Mouse (Mus musculus) cortical plate, adult 2 months (tissue): ENCODE measurements around the gene Ripor2. TPM values are rescaled to one million over a fixed set of nuclear protein-coding genes. Genes with fewer than 3 reads are reported as not detected.

Source experiments
- H3K27ac ChIP-seq: fragments of 200-500 bp; 2 replicates; pipeline ENCODE4 v1.5.1; 2012; ENCODE audit warnings: low read length, control low read depth, inconsistent platforms; ENCODE audit not compliant: insufficient read depth
- H3K4me1 ChIP-seq: fragments of 200-500 bp; 2 replicates; pipeline ENCODE4 v1.6.1; 2011; ENCODE audit warnings: low read length; ENCODE audit not compliant: control insufficient read depth, insufficient read depth
- H3K4me3 ChIP-seq: fragments of 200-500 bp; 2 replicates; pipeline ENCODE4 v1.5.1; 2011; ENCODE audit warnings: mild to moderate bottlenecking, low read length, control low read depth; ENCODE audit not compliant: insufficient read depth
- CTCF ChIP-seq: fragments of 200-500 bp; IDR thresholded peaks from 2 replicates; pipeline ENCODE4 v1.5.1; 2011; ENCODE audit warnings: mild to moderate bottlenecking, control low read depth, low read length; ENCODE audit not compliant: insufficient read depth; ENCODE audit errors: extremely low read depth
- POLR2A ChIP-seq: fragments of 200-500 bp; IDR thresholded peaks from 2 replicates; pipeline ENCODE4 v1.6.1; 2011; ENCODE audit warnings: mild to moderate bottlenecking, low read length, control low read depth; ENCODE audit not compliant: insufficient read depth; ENCODE audit errors: extremely low read depth
- polyA plus RNA-seq: library from polyadenylated mRNA; depleted of rRNA; stranded (reverse); fragments of >200 nt; gene quantifications from 2 replicates; pipeline ENCODE4 v1.2.3, GENCODE M21; 2012

Ripor2 gene
- polyA plus RNA-seq, 1 experiment, result 26.6 TPM

GRCm38 (mm10) chr13:24578317-24578716, 3.7 kb upstream of the Ripor2 start:
- H3K27ac ChIP-seq, result no peak overlapping the region
- peaks cover 9% of the 10 kb centered on the region for H3K4me1 ChIP-seq
- no peak overlapping the region for H3K4me3 ChIP-seq
- TF ChIP-seq POLR2A (no peak), CTCF (no peak)

- Histone ChIP-seq H3K4me3 (no peak overlapping the region), H3K27ac (no peak overlapping the region), H3K4me1 (peaks cover 9% of the 10 kb centered on the region)
- TF ChIP-seq CTCF (no peak), POLR2A (no peak)
Observed at GRCm38 (mm10) chr13:24580759-24581158, 1.2 kb upstream of the Ripor2 start.

GRCm38 (mm10) chr13:24584403-24584802, 2.4 kb downstream of the Ripor2 start:
- Histone ChIP-seq H3K4me1 (no peaks in the 10 kb centered on the region), H3K27ac (no peak overlapping the region), H3K4me3 (no peak overlapping the region)
- no peak for TF ChIP-seq CTCF
- TF ChIP-seq POLR2A, result no peak

DNA sequence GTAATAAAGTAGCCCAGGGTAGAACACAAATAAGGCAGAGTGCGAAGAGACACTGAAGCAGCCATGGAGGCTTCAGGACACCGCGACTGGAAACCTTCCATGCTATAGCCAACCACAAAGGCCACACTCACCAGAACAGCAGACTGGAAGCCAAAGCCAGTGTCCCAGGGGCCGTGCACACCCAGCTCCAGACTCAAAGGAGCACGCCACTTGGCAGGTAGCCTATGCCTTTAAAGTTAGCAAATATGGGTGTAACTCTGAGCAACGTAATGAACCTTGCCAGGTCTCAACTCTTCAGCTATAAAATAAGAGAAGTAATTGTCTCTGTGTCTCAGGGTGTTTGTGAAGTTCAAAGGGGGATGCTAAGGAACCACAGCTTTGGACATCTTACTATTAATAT, 2.9 kb downstream of the Ripor2 start:
- Histone ChIP-seq H3K4me1 (no peaks in the 10 kb centered on the region), H3K27ac (no peak overlapping the region), H3K4me3 (no peak overlapping the region)
- TF ChIP-seq CTCF, result no peak
- no peak for TF ChIP-seq POLR2A

GRCm38 (mm10) chr13:24585369-24585768, 3.4 kb downstream of the Ripor2 start:
- no peak overlapping the region for H3K4me3 ChIP-seq
- H3K4me1 ChIP-seq, result no peaks in the 10 kb centered on the region
- no peak overlapping the region for H3K27ac ChIP-seq
- TF ChIP-seq POLR2A (no peak), CTCF (no peak)

DNA sequence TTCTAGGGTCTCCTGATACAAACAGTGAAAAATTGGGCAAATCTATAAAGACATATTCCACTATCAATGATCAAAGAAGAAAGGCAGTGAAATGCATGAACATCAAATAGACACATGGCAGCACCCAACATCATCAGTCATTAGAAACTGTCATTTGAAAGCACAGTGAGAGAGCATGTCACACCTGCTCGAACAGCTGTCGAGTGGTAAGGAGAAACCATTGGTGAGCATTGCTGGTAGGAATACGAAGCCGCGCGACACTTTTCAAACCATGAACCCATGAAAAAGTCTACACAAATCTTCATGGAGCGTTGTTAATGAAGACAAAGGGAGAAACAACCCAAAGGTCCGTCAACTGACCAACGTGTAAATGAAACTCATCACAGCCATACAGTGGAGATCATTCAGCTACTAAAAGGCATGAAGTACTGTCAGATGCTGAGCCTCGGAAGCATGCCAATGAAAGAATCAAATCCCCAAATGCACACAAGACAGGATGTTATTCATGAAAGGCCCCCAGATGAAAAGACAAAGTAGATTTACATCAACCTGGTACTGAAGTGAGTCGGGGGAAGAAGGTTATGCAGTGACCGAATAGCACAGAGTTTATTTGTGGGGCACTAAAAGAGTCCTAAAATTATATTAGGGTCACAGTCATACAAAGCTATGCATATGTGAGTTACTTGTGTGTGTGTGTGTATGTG, 5.4 kb downstream of the Ripor2 start:
- Histone ChIP-seq H3K4me1 (no peaks in the 10 kb centered on the region), H3K4me3 (no peak overlapping the region)
- TF ChIP-seq POLR2A, result no peak
- TF ChIP-seq CTCF, result no peak

DNA sequence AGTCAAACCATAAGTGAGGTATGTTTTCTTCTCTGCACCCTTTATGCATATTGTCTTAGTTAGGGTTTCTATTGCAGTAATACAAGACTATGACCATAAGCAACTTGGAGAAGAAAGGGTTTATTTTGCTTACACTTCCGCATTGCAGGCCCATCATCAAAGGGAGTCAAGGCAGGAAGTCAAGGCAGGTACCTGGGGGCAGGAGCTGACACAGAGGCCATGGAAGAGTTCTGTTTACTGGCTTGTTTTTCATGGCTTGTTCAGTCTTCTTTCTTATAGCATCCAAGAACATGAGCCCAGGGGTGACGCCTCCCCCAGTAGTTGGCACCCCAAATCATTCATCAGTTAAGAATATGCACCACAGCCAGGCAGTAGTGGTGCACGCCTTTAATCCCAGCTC, 6.6 kb downstream of the Ripor2 start:
- Histone ChIP-seq H3K27ac (no peak overlapping the region), H3K4me3 (no peak overlapping the region), H3K4me1 (no peaks in the 10 kb centered on the region)
- TF ChIP-seq POLR2A (no peak), CTCF (no peak)

More for the DNA sequence above, 5.4 kb downstream of the Ripor2 start:
- H3K27ac ChIP-seq, result no peak overlapping the region

DNA sequence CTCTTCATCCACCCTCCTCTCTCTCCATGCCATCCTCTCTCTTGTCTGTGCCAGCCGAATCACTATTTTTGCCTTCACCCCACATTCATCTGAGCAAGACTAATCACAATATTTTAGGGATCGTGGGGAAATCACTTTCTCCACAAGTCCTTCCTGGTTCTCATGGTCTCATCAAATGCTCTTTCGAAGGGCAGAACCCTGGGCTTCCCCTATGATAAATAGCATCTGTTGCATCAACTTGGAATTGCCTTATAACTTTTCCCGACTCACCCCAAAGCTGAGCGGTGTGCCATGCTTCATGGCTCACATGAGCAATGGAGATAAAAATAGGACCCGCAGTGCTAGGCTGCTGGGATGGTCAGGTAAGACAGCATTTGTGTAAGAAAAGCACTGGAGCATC, 9.7 kb downstream of the Ripor2 start:
- no peak for TF ChIP-seq CTCF
- no peak for TF ChIP-seq POLR2A
- Histone ChIP-seq H3K4me1 (no peaks in the 10 kb centered on the region), H3K27ac (no peak overlapping the region), H3K4me3 (no peak overlapping the region)

GRCm38 (mm10) chr13:24594303-24594702, 12.3 kb downstream of the Ripor2 start:
- Histone ChIP-seq H3K4me1 (no peaks in the 10 kb centered on the region), H3K27ac (no peak overlapping the region), H3K4me3 (no peak overlapping the region)
- TF ChIP-seq CTCF (no peak), POLR2A (no peak)

GRCm38 (mm10) chr13:24599631-24600041, 17.6 kb downstream of the Ripor2 start:
- Histone ChIP-seq H3K4me3 (no peak overlapping the region), H3K27ac (no peak overlapping the region), H3K4me1 (no peaks in the 10 kb centered on the region)
- TF ChIP-seq CTCF, result no peak
- TF ChIP-seq POLR2A, result no peak

- Histone ChIP-seq H3K27ac (no peak overlapping the region), H3K4me3 (no peak overlapping the region), H3K4me1 (no peaks in the 10 kb centered on the region)
- TF ChIP-seq POLR2A (no peak), CTCF (no peak)
Observed at GRCm38 (mm10) chr13:24602978-24603377, 21.0 kb downstream of the Ripor2 start.
